Mouse (Mus musculus): Measurements from ENCODE around the gene Dnah10.

DNA sequence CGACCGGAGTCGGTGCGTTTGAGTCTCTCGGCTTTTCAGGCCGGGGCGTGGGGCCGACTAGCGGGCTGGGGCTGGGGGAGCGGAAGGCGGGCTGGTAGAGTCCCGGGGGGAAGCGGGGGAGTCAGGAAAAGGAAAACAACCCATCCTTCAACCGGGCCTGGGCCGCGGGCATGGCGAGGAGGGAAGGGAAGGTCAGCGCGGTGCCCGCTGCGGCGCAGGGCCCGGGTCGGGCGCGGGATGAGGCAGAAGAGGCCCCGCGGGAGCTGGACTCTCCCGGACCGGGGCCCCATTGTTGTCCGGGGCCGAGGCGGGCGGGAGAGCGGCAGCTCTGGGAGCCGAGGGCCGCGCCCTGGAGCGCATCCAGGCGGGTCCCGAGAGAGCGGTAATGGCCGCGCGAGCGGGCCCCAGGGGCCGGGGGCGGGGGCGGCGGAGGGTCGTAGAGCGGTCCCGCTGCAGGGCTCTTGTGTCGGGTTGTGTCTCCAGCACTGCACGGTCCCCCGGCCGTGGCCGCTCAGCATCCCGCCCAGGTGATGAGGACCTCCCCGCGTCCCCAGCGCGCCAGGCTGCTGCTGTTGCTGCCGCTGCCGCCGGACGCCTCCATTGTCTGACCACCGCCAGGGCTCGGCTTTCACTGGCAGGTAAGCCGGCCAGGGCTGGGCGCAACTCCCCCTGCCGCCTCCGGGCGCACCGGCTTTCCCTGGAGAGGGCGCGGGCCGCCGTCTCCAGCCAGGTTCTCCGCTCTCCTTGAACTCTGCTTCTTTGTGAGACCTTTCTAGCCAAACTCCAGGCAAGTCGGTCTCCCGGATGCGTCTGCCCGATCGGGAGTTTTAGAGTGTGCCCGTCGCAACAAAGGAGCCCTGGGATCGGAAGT, 138.2 kb downstream of the Dnah10 start:
- TF ChIP-seq CTCF (IDR thresholded peaks at IDR 0.05; ENCODE audit: borderline replicate concordance, extremely low read depth, insufficient read depth, insufficient read length) (0 out of 2 replicates have a peak, but pooled peaks have one; percentile 4), POLR2A (IDR thresholded peaks at IDR 0.05; ENCODE audit: borderline replicate concordance, extremely low read depth, insufficient read depth, insufficient read length, poor library complexity, severe bottlenecking) (no peak)
